Mouse (Mus musculus) liver, embryonic 11.5 days (tissue): Measurements from ENCODE around the gene Khdc1c. TPM values are rescaled to one million over a fixed set of nuclear protein-coding genes. Genes with fewer than 3 reads are reported as not detected.

ENCODE experiments used
- ATAC-seq: fragments of 200-750 bp; cut with Nextera tagmentation; replicated peaks from 2 replicates; pipeline ENCODE4 v1.8.0; 2017; ENCODE audit warnings: moderate number of reproducible peaks, mild to moderate bottlenecking, moderate TSS enrichment, moderate library complexity; ENCODE audit not compliant: low FRiP score
- DNase-seq: peaks from one replicate; pipeline ENCODE4 v3.0.0-alpha.2; 2017; ENCODE audit warnings: low spot score
- H3K27ac ChIP-seq: fragments of 300-500 bp; sonication (generic); 2 replicates; pipeline ENCODE4 v1.5.1; 2014; ENCODE audit warnings: mild to moderate bottlenecking, low read depth, low read length, control low read depth
- H3K27me3 ChIP-seq: fragments of 300-500 bp; sonication (generic); replicated peaks from 2 replicates; pipeline ENCODE4 v1.6.1; 2014; ENCODE audit warnings: low read length, mixed read lengths; ENCODE audit not compliant: control insufficient read depth, insufficient read depth
- H3K36me3 ChIP-seq: fragments of 300-500 bp; sonication (generic); 2 replicates; pipeline ENCODE4 v1.6.1; 2014; ENCODE audit warnings: mild to moderate bottlenecking, low read length, moderate library complexity, mixed read lengths; ENCODE audit not compliant: control insufficient read depth, insufficient read depth
- H3K4me1 ChIP-seq: fragments of 300-500 bp; sonication (generic); replicated peaks from 2 replicates; pipeline ENCODE4 v1.6.1; 2014; ENCODE audit warnings: low read length, mixed read lengths; ENCODE audit not compliant: control insufficient read depth, insufficient read depth
- H3K4me2 ChIP-seq: fragments of 300-500 bp; sonication (generic); 2 replicates; pipeline ENCODE4 v1.6.1; 2014; ENCODE audit warnings: mild to moderate bottlenecking, control low read depth, moderate library complexity
- H3K4me3 ChIP-seq: fragments of 300-500 bp; sonication (generic); 2 replicates; pipeline ENCODE4 v1.5.1; 2014; ENCODE audit warnings: low read depth, low read length, control low read depth
- H3K9ac ChIP-seq: fragments of 300-500 bp; sonication (generic); 2 replicates; pipeline ENCODE4 v1.6.1; 2014; ENCODE audit warnings: low read depth, low read length, control low read depth
- H3K9me3 ChIP-seq: fragments of 300-500 bp; sonication (generic); 2 replicates; pipeline ENCODE4 v1.6.1; 2016; ENCODE audit warnings: low read length, inconsistent platforms, mixed read lengths; ENCODE audit not compliant: control insufficient read depth
- WGBS: fragments of 180-500 bp; shearing (Covaris S2); extraction: QIAGEN DNeasy Blood & Tissue Kit; methylation state at CpG from one replicate; pipeline ENCODE4 v1.1.7; 2014; 5-methylcytosine and 5-hydroxymethylcytosine counted together
- polyA plus RNA-seq: library from polyadenylated mRNA; unstranded; fragments of >200 nt; fragmentation: Nextera tagmentation; extraction: Ambion mirVana; gene quantifications from 2 replicates; pipeline ENCODE4 v1.2.1, GENCODE M21; 2014

The Khdc1c gene
- polyA plus RNA-seq, 1 experiment from 2014 or later = not detected

DNA sequence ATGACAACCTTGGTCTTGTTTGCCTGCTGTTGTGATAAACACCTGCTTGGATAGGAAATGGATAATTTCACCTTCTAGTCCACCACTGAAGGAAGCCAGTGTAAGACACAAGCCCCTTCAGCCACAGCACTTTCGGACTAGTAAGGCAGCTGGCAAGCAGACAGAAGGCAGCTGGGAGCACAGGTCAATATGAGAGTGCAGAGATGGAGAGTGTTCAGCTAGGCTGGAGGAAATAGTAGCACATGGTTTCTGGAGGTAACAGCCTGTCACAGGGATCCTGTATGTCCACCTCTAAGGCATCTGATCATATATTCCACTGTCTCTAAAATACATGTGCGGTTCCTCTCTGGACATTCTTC is 44.0 kb downstream of the Khdc1c start:
- no peak overlapping the region for H3K4me2 ChIP-seq
- no peak for DNase-seq
- no peak overlapping the region for H3K9ac ChIP-seq
- H3K4me1 ChIP-seq = no peaks in the 10 kb centered on the region
- no peak overlapping the region for H3K27ac ChIP-seq
- H3K4me3 ChIP-seq = no peak overlapping the region
- ATAC-seq = no peak
- no peaks in the 10 kb centered on the region for H3K9me3 ChIP-seq
- no peaks in the 10 kb centered on the region for H3K36me3 ChIP-seq
- 85% methylated on average over 2 of the region's 2 CpGs for WGBS
- H3K27me3 ChIP-seq = no peaks in the 10 kb centered on the region

DNA sequence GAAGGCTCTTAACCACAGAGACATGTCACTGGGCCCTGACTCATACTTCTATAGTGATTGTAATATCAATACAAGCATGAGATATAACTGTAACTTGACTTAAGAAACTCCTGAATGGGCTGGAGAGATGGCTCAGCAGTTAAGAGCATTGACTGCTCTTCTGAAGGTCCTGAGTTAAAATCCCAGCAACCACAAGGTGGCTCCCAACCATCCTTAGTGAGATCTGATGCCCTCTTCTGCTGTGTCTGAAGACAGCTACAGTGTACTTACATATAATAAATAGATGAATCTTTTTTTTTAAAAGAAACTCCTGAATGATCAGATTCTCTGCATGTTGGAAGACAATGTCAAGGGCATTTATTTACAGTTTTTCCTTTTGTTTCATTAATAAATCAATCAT is 51.2 kb downstream of the Khdc1c start:
- no peak for DNase-seq
- Histone ChIP-seq H3K27me3 (no peaks in the 10 kb centered on the region), H3K36me3 (no peaks in the 10 kb centered on the region)

More for the DNA sequence above, 51.2 kb downstream of the Khdc1c start:
- no peak for ATAC-seq
- Histone ChIP-seq H3K4me1 (no peaks in the 10 kb centered on the region), H3K9ac (no peak overlapping the region), H3K27ac (no peak overlapping the region), H3K4me3 (no peak overlapping the region), H3K4me2 (no peak overlapping the region), H3K9me3 (no peaks in the 10 kb centered on the region)

Other genes starting within 250 kb of the Khdc1c start
- 6.8 and 8.0 TPM in 2 replicates for gene Tmem14a, start 149.8 kb upstream of the Khdc1c start, polyA plus RNA-seq
- 0.62 and 1.5 TPM in 2 replicates for gene Gsta3, start 127.7 kb upstream of the Khdc1c start, polyA plus RNA-seq
- not detected in 2 replicates for gene Khdc1a, start 18.7 kb upstream of the Khdc1c start, polyA plus RNA-seq
- gene Khdc1b, start 15.2 kb downstream of the Khdc1c start, polyA plus RNA-seq = not detected in 2 replicates